ENCODE assay signal across 16 mouse cellular contexts in the genomic region with DNA sequence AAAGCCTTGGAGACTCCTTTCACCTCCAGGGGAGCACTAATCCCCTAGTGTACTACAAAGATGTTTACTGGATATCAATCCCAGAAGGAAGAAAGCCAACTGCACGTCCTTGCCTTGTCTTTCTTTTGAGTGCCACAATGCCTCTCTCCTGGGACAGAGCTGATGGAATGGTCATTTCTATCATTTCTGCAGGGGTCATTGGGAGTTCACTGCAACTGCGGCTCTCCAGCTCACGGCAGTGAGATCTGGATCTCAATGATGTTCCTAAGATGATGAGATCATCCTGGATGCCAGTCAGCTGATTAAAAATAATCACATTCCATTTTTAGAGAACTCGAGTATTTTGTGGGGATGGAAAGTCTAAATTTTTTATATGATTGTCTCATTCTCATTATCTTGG.
"Had no signal": no experiment of that assay in that cellular context is flagged by ENCODE, and none has a peak within 500 bp of the region (broad histone marks: within the 10 kb centered on the region; RNA-seq: fewer than 3 reads in every experiment).

No protein-coding gene starts in this region.

- ATAC-seq: midbrain, embryonic 15.5 days had no signal

- DNase-seq: lung, adult 18-20 months; lung, embryonic 14.5 days; lung, postnatal 10 days; right cerebral cortex, postnatal 14 days; thymus, adult 2 months; thymus, postnatal 25 days; thymus, postnatal 4 days had no signal

- H3K36me3 ChIP-seq: midbrain, embryonic 10.5 days; midbrain, embryonic 12.5 days; midbrain, embryonic 15.5 days; neural tube, embryonic 12.5 days; stomach, embryonic 15.5 days had no signal

- H3K9ac ChIP-seq: liver, embryonic 14.5 days; lung, embryonic 14.5 days; midbrain, embryonic 12.5 days; midbrain, embryonic 15.5 days; neural tube, embryonic 12.5 days; stomach, embryonic 15.5 days had no signal

- H3K4me1 ChIP-seq: megakaryocyte, embryonic 14.5 days; midbrain, embryonic 10.5 days; midbrain, embryonic 12.5 days; midbrain, embryonic 15.5 days; neural tube, embryonic 12.5 days; stomach, embryonic 15.5 days had no signal

- H3K4me3 ChIP-seq: megakaryocyte, embryonic 14.5 days; midbrain, embryonic 10.5 days; midbrain, embryonic 12.5 days; midbrain, embryonic 15.5 days; neural tube, embryonic 12.5 days; stomach, embryonic 15.5 days had no signal

- H3K27ac ChIP-seq: liver, embryonic 14.5 days; macrophage; midbrain, embryonic 10.5 days; midbrain, embryonic 12.5 days; midbrain, embryonic 15.5 days; neural tube, embryonic 12.5 days; stomach, embryonic 15.5 days; stomach, postnatal 0 days had no signal

- H3K27me3 ChIP-seq: midbrain, embryonic 12.5 days; midbrain, embryonic 15.5 days; neural tube, embryonic 12.5 days; stomach, embryonic 15.5 days had no signal

- H3K4me2 ChIP-seq: lung, embryonic 14.5 days; midbrain, embryonic 12.5 days; midbrain, embryonic 15.5 days; neural tube, embryonic 12.5 days; stomach, embryonic 15.5 days had no signal

- H3K9me3 ChIP-seq: megakaryocyte, embryonic 14.5 days; midbrain, embryonic 10.5 days; midbrain, embryonic 12.5 days; midbrain, embryonic 15.5 days; neural tube, embryonic 12.5 days; stomach, embryonic 15.5 days had no signal
